Mouse (Mus musculus): Measurements from ENCODE around the gene C1galt1. TPM values are rescaled to one million over a fixed set of nuclear protein-coding genes. Genes with fewer than 3 reads are reported as not detected.
A peak's percentile ranks its signal among the peaks of the same experiment; 100 is the strongest.

Gene C1galt1
- 1 to 10 TPM; 5.8 to 8.0 TPM for polyA plus RNA-seq (2017; shearing (Covaris generic))

DNA sequence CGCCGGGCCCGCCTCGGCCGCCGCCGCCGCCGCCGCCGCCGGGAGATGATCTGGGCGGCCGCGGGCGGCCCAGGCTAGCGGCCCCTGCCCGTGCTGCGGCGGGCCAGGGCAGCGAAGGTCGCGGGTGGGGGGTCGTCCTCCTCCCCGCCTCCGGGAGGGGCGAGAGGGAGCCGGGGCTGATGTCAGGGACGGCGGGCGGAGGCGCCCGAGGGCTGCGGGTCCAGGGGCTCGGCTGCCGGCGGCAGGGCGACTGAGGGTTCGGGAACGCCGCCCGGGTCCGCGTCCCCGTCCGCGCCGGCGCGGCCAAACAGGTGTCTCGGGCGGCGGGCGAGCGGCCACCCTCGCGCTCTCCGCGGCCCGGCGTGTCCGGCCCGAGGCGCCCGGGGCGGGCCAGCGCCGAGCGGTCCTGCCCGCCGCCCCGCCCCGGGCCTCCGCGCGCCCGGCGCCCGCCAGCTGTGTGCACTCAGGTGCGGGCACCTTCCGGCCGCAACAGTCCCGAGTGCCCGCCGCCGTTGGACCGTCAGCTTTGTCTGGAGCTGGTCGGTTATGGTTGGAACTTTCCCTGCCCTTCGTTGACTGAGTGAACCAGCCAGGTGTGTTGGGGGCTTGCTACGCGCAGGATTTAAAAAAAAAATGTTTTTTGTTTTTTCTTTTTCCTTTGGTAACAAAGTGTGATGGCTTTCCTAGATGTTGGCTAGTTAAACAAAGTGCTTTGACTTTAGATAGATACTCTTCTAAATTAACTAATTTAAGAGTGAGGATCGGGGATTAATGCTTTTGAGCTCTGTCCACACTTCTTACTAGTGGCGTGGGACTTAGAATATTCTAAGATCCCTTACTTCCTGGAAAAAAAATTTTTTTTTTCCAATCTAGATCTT is at the start of gene C1galt1:
C1galt1 (plus strand) TSS at position 41 of the 878 bp plus-strand sequence.
- ATAC-seq: peak; percentile 18

DNA sequence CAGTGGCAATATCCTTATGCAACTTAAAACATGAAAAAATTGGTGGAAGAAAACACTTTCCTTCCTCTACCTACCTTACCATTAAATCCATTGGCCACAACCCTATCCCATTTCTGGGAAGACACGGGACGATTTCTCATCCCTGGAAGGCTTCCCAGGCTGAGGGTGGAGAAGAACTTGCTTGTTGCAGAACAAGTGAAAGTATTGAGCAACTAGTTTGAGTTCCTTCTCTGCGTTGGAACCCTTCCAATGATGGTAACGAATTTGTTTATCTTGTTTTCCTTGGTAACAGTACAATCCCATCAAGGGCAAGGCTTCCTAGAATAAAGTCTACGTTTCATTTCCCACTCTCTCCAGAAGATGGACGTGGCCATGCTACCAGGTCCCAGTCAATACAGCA is 44.7 kb upstream of the C1galt1 start:
- ATAC-seq: no peak

DNA sequence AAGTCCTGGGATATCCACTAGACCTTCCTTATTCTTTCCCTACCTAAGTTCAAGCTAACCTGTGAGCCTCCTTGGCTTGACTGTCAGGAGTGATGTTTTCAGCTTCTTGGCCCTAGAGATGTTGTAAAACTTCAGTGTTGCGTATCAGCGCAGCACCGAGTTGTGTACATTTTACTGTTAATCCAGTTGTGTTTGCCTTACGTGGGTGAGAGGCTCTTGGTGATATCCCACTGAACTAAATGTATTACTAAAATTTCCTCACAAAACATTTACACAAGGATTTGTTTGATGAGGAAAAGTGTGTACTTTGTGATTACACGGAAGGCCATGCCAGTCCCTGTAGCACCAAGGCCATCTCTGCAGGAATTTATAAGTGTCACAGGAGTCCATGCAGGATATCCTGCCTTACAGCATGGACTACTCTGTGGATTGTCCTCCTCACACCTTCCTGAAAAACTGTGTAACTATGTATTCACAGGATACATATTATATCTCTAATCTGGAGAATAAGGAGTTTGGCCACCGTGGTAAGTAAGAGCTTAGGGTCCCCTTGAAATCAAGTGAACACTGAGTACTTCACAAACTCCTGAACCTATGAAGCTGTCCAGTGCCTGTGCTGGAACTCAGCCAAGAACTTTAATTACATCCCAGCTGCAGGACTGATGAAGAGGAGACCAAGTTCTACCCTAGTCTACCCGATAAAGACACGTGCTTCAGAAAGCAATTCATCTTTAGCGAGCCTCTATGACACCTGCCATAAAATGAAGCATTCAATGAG is 40.7 kb upstream of the C1galt1 start:
- ATAC-seq: no peak

DNA sequence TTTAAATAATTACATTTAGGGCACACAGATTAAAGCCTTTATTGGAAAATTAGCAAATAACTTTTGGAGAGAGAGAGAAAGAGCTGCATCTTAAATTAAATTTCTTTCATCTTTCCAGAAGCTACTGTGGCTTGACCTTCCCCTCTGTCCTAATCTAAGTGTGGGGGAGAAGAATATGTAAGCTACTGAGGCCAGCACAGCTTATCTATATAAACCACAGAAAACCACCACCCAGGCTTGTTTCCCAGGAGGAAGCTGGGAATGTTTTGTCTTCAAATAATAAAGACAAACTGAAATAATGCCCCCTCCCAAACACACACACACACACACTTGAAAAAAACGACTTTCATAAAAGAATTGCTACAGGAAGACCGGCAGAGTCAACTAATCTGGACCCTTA is 30.5 kb upstream of the C1galt1 start:
- ATAC-seq: no peak

DNA sequence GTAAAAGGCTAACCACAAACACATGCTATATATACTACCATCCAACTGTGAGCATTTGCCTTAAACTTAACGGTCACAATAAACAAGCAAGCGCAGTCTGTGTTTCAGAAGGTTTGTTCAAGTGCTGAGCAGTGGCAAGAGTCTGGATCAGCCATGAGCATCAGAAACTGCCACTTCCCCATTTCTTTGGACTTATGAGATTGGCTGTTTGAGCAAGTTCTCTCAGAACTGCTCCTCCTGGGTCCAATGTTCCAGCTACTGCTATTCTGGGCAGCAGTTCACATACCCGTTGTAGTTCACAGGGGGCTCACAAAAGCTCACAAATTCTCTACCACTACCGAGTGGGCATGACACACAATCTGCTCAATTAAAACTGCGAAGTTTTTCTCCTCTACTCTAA is 28.4 kb upstream of the C1galt1 start:
- ATAC-seq: no peak

DNA sequence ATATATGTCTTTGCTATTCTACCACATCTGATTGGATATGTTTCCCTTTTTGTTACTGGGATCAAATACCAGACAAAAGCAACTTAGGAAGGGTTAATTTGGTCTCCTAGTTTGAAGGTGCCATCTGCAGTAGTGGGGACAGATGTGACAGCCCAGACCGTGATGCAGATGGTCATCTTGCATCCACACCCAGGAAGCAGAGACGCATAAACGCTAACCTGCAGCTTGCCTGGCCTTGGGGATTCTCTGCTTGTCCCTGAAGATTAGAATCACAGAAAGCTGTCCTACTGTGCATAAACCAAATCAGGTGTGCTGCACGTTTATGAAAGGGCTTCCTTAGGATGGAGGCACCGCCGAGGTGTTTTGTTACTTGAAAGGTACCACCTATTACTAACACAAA is 22.0 kb upstream of the C1galt1 start:
- ATAC-seq: no peak

DNA sequence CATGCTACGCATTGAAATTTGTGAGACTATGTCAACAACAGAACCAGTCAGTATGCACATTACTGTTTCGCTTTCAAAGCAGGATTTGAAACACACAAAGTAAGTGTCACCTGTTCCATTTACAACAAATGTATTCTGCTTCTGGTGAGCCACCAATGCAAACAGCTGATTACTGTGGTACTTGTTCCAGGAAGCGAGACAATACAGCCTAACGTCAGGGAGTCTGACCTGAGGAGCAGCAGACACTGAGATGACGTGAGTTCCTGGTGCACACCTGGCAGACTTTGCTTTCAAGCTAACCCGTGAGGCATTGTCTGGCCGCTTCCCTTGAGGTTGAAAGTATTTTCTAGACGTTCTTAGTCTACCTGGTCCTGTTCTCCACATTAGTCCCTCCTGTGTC is 13.8 kb upstream of the C1galt1 start:
- ATAC-seq: no peak

DNA sequence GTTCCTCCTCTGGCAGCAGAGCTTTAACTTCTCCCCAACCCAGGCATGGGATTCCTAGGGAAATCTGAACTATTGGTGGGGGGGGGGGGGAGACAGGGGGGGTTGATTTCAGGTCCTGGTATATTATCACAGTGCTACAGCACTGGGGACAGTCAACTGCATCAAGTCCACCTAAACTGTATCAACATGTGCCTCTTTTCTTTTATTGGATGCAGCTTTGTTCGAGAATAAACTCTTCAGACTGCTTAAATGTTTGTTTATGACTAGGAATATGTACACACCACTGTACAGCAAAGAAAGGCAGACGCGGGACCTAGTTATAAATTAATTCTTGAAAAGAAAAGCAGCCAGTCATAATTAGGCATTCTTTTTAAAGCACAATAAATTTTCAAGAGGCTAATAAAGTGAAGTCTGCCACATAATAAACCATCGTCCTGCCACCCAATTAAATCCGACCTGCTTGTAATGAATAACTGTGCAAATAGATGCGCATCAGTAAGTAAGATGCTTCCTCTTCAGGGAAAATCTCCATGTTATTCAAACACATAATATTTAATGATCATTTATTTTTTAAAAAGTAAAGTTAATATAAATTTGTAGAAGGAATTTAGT is 12.0 kb upstream of the C1galt1 start:
- no peak for ATAC-seq

DNA sequence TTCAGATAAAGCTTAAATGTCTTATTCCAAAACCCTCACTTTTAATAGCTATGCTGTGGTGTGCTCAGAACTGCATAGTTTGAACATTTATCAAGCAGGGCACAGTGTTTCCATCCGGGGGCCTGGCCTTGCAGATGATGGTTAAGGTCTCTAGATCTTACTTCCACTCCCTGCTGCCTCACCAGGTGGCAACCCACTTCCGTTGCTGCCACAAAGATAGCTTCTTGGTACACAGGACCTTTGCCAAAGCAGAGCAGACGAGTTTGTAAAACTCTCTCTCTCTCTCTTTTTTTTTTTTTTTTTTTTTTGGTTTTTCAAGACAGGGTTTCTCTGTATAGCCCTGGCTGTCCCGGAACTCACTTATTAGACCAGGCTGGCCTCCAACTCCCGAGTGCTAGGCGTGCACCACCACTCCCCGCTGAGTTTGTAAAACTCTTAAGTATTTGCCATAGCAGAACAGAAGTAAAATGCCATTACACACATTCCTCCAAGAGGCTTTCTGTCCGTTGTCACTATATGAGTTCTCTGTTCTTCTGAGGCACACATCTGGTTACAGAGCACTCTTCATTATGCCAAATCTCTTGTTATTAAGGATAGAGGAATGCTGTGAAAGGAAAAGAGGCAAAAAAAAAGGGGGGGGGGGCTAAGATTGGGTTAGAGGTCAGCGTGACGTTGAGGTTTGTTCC is 773 bp upstream of the C1galt1 start:
- peak; percentile 53 for ATAC-seq

DNA sequence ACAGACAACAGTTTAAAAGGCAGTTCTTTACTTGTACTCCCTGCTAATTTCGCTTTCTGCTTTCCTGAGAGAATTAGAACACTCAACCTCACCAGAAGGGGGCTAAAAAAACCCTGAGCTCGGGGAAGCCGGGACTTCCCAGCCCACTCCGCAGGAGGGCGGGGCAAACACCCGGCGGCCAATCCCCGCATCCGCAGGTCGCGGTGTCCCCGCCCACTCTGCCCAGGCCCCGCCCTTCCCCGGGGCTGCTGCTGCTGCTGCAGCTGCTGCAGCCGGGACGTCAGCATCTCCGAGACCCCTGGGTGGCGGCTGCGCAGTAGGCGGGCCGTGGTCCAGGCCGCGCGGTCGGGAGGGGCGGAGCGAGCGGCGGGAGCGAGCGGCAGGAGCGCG is 235 bp upstream of the C1galt1 start:
- peak; percentile 77 for ATAC-seq

DNA sequence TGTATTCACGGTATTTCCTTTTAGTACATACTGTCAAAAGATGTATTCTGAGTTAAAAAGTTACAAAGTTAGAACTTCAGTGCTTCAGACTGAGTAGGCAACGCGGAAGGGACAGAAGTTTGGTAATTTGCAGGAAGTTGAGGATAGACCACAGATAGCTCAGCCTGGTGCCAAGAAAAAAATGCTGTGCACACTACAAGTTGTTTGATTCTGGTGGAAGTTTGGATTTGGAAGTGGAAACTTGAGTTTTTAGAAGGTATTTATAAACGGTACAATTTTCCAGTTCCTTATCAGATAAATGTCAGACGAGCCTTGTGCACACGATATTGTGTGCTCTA is 1.0 kb downstream of the C1galt1 start:
- ATAC-seq: no peak

DNA sequence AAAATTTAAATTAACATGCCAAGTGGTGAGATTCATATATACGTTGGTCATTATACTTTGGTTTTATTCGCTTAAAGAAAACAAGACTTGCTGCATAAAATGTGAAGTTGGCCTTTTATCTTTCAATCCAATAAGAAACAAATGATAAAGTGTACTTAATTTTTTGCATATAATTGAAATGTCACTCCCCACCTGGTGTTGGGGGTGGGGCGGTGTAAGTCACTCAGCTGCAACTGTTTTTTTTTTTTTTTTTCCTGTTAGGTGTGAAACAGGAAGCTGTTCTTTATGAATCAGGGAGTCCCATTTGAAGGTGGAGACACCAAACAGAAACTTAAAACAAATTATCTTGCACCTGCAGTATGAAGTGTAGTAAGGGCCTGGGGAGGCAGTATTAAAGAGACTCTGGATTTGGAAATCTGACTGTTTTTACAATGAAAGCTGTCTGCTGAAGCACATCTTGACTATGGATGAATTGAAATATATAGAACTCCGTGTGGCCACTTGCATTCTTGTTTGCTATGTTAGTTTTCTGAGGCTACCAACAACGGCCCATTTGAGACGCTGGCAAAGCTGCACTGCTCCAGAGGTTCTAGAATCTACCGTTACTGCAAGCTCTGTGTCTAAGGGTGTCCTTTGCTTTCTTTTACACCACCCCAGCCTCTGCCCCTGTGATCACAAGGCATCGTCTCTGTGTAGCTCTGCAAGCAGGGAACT is 2.2 kb downstream of the C1galt1 start:
- ATAC-seq: peak; percentile 11

DNA sequence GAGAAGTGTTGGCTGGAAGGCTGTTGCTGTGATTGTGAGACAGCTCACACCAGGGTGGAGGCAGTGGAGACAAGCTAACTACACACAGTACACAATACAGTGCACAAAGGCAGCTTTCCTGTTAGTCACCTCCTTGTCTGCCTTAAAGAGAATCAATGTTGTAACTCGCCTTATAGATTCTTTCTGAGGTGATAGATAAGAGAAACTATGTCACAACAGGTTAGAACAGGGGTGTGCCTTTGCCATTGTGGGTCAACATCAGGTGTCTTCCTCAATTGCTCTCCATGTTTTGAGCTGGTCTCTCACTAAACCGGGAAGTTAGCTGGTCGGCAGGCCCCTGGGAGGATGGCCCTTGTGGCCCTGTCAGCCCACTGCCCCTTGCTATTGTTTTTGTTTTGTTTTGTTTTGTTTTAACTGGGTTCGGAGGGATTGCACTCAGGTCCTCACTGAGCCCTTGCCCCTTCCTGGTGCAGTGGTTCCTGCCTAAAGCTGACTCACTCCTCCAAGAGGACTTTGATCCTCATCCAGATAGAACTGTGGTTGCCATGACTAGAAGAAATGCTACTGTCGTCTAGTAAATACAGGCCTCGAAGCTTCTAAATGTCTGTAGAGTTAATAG is 3.4 kb downstream of the C1galt1 start:
- ATAC-seq: no peak

DNA sequence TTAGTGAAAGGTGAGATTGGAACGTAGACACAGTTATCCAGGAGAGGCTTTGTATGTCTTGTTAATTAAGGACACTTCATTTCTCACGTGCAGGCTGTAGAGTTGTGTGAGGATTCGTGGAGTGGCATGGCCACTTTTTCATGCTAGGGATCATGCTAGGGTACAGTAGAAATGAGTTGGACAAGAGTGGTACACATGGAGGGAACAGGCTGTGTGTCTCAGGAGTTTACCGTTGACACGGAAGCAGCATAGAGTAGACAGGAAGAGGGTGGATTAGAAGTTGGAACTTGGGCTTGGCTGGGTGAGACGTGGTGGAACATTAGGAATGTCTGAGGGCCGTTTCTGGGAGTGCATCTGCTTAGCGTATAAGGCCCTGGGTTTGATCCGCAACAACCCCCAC is 4.1 kb downstream of the C1galt1 start:
- no peak for ATAC-seq

DNA sequence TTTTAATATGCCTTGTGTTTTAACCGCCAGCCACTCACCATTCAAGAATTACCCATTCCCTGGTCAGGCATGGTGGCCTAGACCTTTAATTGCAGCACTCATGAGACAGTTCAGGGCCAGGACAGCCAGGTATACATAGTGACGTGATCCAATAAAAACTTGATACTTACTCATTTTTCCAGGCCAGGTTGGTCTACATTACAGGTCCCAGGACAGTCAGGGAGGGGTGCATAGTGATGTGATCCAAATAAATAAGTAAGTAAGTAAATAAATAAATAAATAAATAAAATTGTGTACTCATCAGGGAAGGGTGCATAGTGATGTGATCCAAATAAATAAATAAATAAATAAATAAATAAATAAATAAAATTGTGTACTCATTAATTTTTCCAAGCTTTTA is 6.4 kb downstream of the C1galt1 start:
- ATAC-seq: no peak

DNA sequence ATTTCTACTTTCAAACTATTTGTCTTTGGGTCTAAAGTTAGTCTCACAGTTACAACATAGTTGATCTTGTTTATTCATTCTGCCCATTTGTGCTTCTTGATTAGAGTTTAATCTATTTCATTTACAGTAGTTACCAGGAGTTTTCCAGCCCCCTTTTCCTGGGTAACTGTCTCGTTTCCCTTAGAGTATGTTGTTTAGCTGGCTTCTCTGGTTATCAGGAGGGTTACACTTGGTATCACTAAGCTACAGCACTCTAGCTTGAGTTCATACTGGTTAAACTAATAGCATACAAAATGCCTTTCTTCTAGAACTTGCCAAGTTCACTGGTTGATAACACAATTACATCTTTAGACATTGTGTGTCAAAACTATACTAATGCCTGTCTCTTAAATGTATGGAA is 8.3 kb downstream of the C1galt1 start:
- no peak for ATAC-seq

DNA sequence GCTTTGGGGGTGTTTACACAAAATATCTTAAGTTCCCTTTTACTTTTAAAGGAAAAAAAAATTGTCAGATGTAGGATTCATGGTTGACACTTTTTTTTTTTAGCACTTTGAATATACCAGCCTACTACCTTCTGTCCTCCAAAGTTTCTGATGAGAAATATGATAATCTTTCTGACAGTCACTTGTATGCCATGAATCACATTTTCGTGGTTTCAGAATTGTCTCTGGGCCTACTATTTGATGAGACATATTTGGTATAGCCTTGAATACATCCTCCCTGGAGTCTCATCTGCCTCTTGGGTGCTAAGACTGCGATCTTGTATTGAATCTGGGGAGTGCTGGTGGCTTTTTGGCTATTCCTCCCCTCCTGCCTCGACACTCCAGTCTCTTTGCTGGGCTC is 8.8 kb downstream of the C1galt1 start:
- ATAC-seq: no peak

DNA sequence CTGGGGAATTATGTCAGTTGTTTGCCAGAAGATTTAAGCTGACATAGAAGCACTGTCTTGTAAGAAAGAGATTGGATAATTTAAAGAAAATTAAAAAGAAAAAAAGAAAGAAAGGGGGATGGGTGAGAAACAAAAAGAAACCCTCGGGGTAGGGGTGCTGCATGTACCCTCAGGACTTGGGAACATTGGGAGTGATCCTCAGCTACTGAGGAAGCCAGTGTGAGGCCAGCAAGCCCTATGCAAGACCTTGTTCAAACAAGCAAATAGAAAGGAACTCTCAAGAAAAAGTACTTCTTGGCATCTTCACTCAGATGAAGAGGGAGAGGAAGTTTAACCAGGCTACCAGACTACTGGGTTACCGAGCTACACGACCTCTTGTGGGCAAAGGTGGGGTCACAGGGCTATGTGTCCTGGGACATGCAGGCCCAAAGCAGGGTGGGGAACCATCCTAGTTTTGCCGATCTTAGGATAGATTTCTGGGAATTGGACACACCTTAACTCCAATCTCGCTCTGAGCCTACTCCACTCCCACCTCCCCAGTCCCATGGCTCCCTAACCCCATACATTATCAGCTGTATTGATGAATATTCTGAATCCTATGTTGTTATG is 12.1 kb downstream of the C1galt1 start:
- ATAC-seq: peak; percentile 76

DNA sequence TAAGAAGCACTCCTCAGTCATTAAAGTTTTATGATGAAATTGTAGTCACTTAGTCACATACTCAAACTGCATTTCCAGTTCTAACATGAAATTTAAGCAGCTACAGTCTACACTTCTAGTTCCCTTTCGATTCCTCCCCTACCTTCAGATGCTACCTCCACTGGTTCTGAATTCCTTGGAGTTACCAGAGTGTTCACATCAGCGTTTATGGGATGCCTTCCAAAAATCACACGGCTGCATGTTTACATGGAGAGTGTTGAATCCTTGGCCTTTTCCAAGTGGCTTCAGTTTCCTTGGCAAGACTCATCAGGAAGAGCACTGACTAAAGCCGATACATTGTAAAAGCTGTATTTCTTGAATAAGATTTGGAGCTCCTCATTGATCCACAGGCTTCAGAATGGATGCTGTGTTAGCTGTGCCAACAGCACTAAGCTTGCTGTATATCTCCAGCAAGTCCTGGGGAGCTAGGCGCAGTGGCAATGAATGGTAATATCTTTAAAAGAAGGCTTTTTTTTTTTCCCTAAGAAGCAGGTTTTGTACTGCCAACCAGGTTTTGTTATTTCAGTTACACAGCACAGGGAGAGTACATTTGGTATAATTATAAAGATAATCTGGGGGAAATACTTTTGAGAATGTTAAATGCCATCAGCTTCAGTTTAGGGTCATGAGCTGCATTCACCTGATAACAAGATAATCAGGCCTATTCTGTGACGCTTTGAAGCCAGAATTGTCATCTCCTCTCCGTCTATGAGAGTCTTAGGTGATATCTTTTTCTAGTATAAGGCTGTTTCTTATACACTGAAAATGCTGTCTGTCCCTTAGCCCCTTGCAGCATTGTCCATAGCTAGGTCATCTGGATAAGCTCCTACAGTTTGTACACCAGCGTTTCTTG is 13.0 kb downstream of the C1galt1 start:
- no peak for ATAC-seq

DNA sequence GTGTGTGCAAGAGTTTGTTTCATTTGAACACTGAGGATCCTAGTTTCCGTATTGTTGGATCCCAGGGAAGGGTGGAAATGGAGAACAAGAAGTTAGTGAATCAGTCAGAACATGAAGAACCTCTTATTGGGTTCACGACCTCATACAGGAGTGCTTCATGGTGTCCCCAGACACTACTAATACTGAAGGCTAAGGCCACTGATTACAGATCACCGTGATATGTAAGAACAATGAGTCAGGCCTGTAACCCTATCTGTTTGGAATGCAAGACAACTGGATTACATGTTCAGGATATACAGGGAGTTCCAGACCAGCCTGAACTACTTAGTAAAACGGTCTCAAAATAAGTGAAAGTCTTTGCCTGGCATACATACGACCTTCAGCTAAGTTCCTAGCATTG is 13.9 kb downstream of the C1galt1 start:
- no peak for ATAC-seq

Measured in activated CD4-positive, CD25-positive, alpha-beta regulatory T cell, adult 4 months (primary cell).